Mouse (Mus musculus) C2C12 (cell line): Measurements from ENCODE around the gene Arl13b. TPM values are rescaled to one million over a fixed set of nuclear protein-coding genes. Genes with fewer than 3 reads are reported as not detected.

Source experiments
- H3K27me3 ChIP-seq: one replicate; pipeline ENCODE4 v1.6.1; 2011; ENCODE audit not compliant: control insufficient read depth, insufficient read depth, insufficient read length
- H3K36me3 ChIP-seq: one replicate; pipeline ENCODE4 v1.6.1; 2011; ENCODE audit not compliant: control insufficient read depth, insufficient read depth
- H3K4me3 ChIP-seq: one replicate; pipeline ENCODE4 v1.5.1; 2011; ENCODE audit warnings: mild to moderate bottlenecking, control low read depth; ENCODE audit not compliant: poor library complexity, insufficient read depth, severe bottlenecking
- H3K79me2 ChIP-seq: one replicate; pipeline ENCODE4 v1.6.1; 2011; ENCODE audit not compliant: control insufficient read depth, insufficient read depth
- H3K79me3 ChIP-seq: one replicate; pipeline ENCODE4 v1.6.1; 2011; ENCODE audit warnings: low read depth, control low read depth
- H3ac ChIP-seq: one replicate; pipeline ENCODE3; 2011; ENCODE audit warnings: low read depth; ENCODE audit not compliant: control insufficient read depth, insufficient read length
- CEBPB ChIP-seq: IDR thresholded peaks from one replicate; pipeline ENCODE4 v1.6.1; 2011; ENCODE audit warnings: low read depth, mild to moderate bottlenecking, control low read depth, moderate library complexity
- CTCF ChIP-seq: IDR thresholded peaks from one replicate; pipeline ENCODE4 v1.5.1; 2011; ENCODE audit not compliant: control insufficient read depth, insufficient read depth, insufficient read length
- FOSL1 ChIP-seq: IDR thresholded peaks from one replicate; pipeline ENCODE4 v1.8.0; 2011; ENCODE audit warnings: mild to moderate bottlenecking, low read length; ENCODE audit not compliant: poor library complexity, insufficient read depth, severe bottlenecking
- MAX ChIP-seq: IDR thresholded peaks from one replicate; pipeline ENCODE4 v1.6.1; 2011; ENCODE audit warnings: mild to moderate bottlenecking, control low read depth
- MYOD1 ChIP-seq: IDR thresholded peaks from one replicate; pipeline ENCODE4 v1.6.1; 2011; ENCODE audit warnings: low read depth; ENCODE audit not compliant: control insufficient read depth, insufficient read length
- MYOG ChIP-seq: IDR thresholded peaks from one replicate; pipeline ENCODE4 v1.6.1; 2011; ENCODE audit not compliant: control insufficient read depth, insufficient read length; ENCODE audit errors: extremely low read depth
- USF1 ChIP-seq: IDR thresholded peaks from one replicate; pipeline ENCODE4 v1.6.1; 2011; ENCODE audit warnings: low read depth, mild to moderate bottlenecking, control low read depth, moderate library complexity
- polyA plus RNA-seq: library from polyadenylated mRNA; unstranded; fragments of >200 nt; fragmentation: generic; extraction: Trizol; gene quantifications from one replicate; pipeline ENCODE4 v1.2.1, GENCODE M21; 2012; ENCODE audit warnings: missing spikeins

Gene Arl13b
- polyA plus RNA-seq, 1 experiment: 4.4 TPM

DNA sequence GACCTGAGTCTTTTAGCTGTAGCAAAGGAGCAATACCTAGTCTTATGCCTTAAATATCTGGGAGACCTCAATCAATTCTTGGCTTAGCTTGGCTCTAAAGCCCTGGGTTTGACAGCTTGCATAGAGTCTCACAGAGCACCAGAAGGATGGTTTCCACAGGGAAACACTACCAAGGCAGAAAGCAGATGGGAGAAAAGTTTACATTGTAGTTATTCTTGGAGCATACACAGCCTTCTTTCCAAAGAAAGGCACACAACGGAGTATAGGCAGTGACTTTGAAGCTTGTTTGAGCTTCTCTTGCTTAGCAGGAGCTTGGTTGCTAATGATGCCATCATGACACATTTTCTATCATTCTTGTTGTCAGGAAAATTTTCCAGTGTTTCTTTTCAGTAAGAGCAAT lies 13.3 kb upstream of the Arl13b start:
- no peak overlapping the region for H3ac ChIP-seq
- no peaks in the 10 kb centered on the region for H3K36me3 ChIP-seq
- no peaks in the 10 kb centered on the region for H3K79me3 ChIP-seq
- no peak overlapping the region for H3K4me3 ChIP-seq
- TF ChIP-seq FOSL1 (no peak), CEBPB (no peak), MYOD1 (no peak), MYOG (no peak), MAX (no peak), CTCF (no peak), USF1 (no peak)
- no peaks in the 10 kb centered on the region for H3K27me3 ChIP-seq
- H3K79me2 ChIP-seq: no peaks in the 10 kb centered on the region

DNA sequence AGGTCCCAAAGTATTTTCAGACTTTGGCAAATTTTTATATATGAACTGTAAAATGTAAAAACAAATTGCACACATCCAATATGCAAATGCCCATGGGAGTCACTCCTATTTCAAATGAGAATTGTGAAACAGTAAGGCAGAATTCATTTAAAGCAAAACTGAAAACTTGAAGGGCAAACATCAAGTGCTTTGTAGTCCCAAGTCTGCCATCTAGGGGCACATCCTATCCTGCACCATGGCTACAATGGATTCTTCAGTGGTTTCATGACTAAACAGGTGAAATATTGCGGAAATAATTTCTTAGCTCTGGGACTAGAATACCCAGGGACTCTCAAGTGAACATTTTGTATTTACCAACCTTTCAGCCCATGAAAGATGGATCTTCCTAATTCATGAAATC lies 11.2 kb upstream of the Arl13b start:
- no peak for TF ChIP-seq MYOD1
- no peak for TF ChIP-seq MAX
- no peak for TF ChIP-seq CTCF
- no peak for TF ChIP-seq USF1
- TF ChIP-seq CEBPB: no peak
- no peak for TF ChIP-seq MYOG
- no peak for TF ChIP-seq FOSL1
- Histone ChIP-seq H3K4me3 (no peak overlapping the region), H3K27me3 (no peaks in the 10 kb centered on the region), H3K79me2 (no peaks in the 10 kb centered on the region), H3ac (no peak overlapping the region), H3K36me3 (no peaks in the 10 kb centered on the region), H3K79me3 (no peaks in the 10 kb centered on the region)

DNA sequence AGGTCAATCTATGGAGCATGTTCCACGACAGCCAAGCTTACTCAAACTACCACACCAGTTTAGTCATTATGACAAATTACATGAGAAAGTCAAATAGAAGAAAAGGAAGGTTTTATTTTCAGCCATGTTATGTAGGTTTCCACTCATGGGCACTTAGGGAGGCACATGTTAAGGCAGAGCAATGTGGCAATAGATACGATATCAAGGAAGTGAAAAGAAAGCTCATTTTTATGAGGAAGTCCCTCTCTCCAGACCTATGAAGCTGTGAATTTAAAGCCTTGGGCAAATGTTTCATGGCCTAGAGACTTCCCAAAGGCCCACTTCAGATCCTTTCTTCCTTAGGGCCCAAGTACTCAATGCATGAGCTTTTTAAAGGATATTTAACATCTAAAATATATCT lies 10.7 kb upstream of the Arl13b start:
- Histone ChIP-seq H3K27me3 (no peaks in the 10 kb centered on the region), H3K79me2 (no peaks in the 10 kb centered on the region), H3ac (no peak overlapping the region), H3K36me3 (no peaks in the 10 kb centered on the region), H3K79me3 (no peaks in the 10 kb centered on the region), H3K4me3 (no peak overlapping the region)
- TF ChIP-seq MYOG: no peak
- TF ChIP-seq MYOD1: no peak
- TF ChIP-seq FOSL1: no peak
- no peak for TF ChIP-seq CEBPB
- no peak for TF ChIP-seq CTCF
- TF ChIP-seq USF1: no peak
- no peak for TF ChIP-seq MAX

DNA sequence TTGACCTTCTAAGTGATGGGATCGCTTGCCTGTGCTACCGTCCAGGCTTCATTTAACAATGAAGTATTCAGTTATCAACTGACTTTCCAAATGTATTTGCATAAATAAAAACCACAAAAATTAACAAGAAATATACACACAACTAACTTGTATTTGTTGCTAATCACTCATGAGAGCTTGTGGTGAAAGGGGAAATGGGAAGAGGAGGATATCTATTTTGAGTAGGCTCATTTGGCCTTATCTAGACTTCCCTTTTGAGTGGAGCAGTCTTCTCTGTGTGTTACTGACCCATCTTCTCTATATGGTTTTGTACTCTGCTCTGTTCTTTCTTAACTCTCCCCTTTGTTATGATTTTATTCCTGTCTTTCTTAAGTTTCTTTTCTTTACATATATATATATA lies 9.4 kb upstream of the Arl13b start:
- Histone ChIP-seq H3K4me3 (no peak overlapping the region), H3ac (no peak overlapping the region), H3K79me2 (no peaks in the 10 kb centered on the region), H3K79me3 (no peaks in the 10 kb centered on the region), H3K36me3 (no peaks in the 10 kb centered on the region), H3K27me3 (no peaks in the 10 kb centered on the region)
- TF ChIP-seq MYOG (no peak), CEBPB (no peak), USF1 (no peak), FOSL1 (no peak), MYOD1 (no peak), MAX (no peak), CTCF (no peak)

DNA sequence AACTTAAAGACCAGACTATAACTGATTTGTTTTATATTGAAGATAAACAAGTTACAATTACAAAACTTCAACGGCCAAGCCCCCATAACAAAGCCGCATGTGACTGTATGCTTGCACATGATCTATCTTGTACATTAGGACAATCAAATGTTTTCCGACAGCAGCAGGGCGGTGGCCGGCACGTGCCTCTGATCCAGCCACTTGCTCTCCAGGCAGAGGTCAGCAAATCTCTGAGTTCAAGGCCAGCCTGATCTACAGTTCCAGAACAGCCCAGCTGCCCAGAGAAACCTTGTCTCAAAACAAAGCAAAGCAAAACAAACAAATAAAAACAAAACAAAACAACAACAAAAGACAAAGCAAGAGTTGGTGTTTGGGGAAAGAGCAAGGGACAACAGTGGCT lies 8.5 kb upstream of the Arl13b start:
- Histone ChIP-seq H3K79me2 (no peaks in the 10 kb centered on the region), H3K4me3 (no peak overlapping the region), H3K27me3 (no peaks in the 10 kb centered on the region), H3ac (no peak overlapping the region), H3K79me3 (no peaks in the 10 kb centered on the region), H3K36me3 (no peaks in the 10 kb centered on the region)
- no peak for TF ChIP-seq USF1
- no peak for TF ChIP-seq CTCF
- TF ChIP-seq CEBPB: no peak
- TF ChIP-seq MAX: no peak
- no peak for TF ChIP-seq FOSL1
- no peak for TF ChIP-seq MYOG
- no peak for TF ChIP-seq MYOD1

DNA sequence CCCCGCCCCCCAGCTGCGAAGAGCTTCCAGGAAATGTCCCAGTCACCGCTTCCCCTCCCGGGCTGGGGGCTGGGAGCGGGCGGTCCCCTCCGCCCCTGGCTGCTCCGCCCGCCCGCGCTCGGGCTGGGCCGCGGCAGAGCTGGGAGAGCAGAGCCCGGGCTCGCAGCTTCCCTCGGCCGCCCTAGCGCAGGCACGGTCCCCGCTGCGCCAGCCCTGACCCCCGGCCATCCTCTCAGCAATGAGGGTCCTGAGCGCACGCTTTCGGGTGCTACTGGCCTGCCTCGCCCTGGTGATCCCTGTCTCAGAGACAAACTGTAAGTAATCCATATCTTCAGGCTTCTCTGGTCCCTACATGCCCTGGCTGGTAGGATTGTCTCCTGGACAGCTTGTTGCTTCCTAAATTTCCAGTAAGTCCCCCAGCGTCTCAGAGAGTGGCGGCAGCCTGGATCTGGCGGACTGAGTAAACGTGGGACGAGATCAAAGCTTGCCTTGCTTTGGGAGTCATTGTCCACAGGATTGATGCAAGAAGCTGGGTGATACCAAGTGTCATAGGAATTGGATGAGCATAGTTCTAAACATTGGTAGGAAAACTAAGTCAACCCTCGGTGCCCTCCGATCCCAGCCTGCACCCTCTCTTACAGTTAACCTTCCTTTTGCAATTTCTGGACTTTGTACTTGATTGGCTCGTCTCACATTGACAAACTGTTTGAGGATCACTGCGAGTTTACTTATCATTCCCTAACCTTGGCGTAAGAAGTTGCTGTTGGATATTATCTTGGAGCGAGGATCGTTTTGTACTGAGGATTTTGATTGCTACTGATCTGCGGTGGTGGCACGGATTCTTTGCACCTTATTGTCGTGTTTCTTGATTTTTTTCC lies 7.6 kb upstream of the Arl13b start, which contains the start of gene Pros1:
TSS of gene Pros1 (plus strand) at position 117 of the 878 bp plus-strand sequence.
- Histone ChIP-seq H3K79me2 (no peaks in the 10 kb centered on the region), H3K36me3 (no peaks in the 10 kb centered on the region), H3K27me3 (no peaks in the 10 kb centered on the region), H3ac (peak within 1 kb of the TSS; percentile 74), H3K4me3 (peak within 1 kb of the TSS; percentile 41), H3K79me3 (no peaks in the 10 kb centered on the region)
- TF ChIP-seq CTCF: no peak
- TF ChIP-seq FOSL1: no peak
- no peak for TF ChIP-seq MYOG
- no peak for TF ChIP-seq USF1
- TF ChIP-seq MAX: no peak
- TF ChIP-seq CEBPB: no peak
- TF ChIP-seq MYOD1: no peak
